Mouse (Mus musculus): ENCODE results near the gene Dolk.

DNA sequence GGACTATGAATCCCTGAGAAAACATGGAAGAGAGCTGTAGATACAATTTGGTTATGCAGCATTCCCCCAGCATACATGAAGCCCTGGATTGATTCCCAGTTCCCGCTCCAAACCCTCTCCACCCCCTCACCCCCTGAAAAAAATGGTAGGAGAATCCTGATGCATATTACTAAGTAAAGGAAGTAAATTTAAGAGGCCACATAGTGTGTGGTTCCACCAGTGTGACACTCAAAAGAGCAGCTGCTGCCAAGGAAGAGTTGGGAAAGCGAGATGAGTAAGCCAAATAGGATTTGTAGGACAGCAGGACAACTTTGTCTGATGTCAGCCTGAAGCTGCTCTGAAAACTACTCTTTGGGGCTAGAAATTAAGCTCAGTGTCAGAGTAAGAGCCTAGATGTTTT, 25.3 kb upstream of the Dolk start:
- TF ChIP-seq EP300 (optimal IDR thresholded peaks at IDR 0.05) (no peak), CTCF (IDR thresholded peaks at IDR 0.05; ENCODE audit: low read depth) (no peak)
